Mouse (Mus musculus) G1E (cell line): ENCODE results near the gene Lamb2. TPM values are rescaled to one million over a fixed set of nuclear protein-coding genes. Genes with fewer than 3 reads are reported as not detected.

Source experiments
- ATAC-seq: 2 replicates; pipeline ENCODE4 v1.8.0; 2016; ENCODE audit warnings: mild to moderate bottlenecking; ENCODE audit not compliant: insufficient number of reproducible peaks, poor library complexity, low FRiP score, severe bottlenecking; ENCODE audit errors: extremely low read depth
- DNase-seq: peaks from one replicate; pipeline ENCODE4 v3.0.0; 2012; ENCODE audit warnings: low spot score
- H3K27me3 ChIP-seq: 2 replicates; pipeline ENCODE4 v1.6.1; 2012; ENCODE audit warnings: mild to moderate bottlenecking, low read length, inconsistent platforms; ENCODE audit not compliant: insufficient read depth
- H3K36me3 ChIP-seq: replicated peaks from 2 replicates; pipeline ENCODE3; 2012; ENCODE audit warnings: mild to moderate bottlenecking, inconsistent platforms
- H3K4me1 ChIP-seq: 2 replicates; pipeline ENCODE4 v1.6.1; 2012; ENCODE audit warnings: low read depth, low read length, inconsistent platforms, mixed read lengths; ENCODE audit not compliant: insufficient read depth
- H3K4me3 ChIP-seq: 2 replicates; pipeline ENCODE4 v1.5.1; 2012; ENCODE audit warnings: low read depth, mild to moderate bottlenecking, inconsistent platforms, low read length, moderate library complexity, mixed read lengths
- H3K9me3 ChIP-seq: replicated peaks from 2 replicates; pipeline ENCODE4 v1.6.1; 2012; ENCODE audit warnings: inconsistent platforms
- CTCF ChIP-seq: IDR thresholded peaks from 2 replicates; pipeline ENCODE4 v1.5.1; 2012; ENCODE audit warnings: low read depth, low read length, inconsistent platforms, mixed read lengths
- GATA1 ChIP-seq: IDR thresholded peaks from 2 replicates; pipeline ENCODE4 v1.6.1; 2012; ENCODE audit warnings: borderline replicate concordance, low read length, inconsistent platforms, mixed read lengths
- GATA2 ChIP-seq: IDR thresholded peaks from 2 replicates; pipeline ENCODE4 v1.6.1; 2012; ENCODE audit warnings: low read depth, low read length, inconsistent platforms, borderline replicate concordance
- POLR2AphosphoS5 ChIP-seq: IDR thresholded peaks from 2 replicates; pipeline ENCODE4 v1.6.1; 2012; ENCODE audit warnings: low read depth, low read length, inconsistent platforms; ENCODE audit not compliant: insufficient replicate concordance
- TAL1 ChIP-seq: conservative IDR thresholded peaks from 2 replicates; pipeline ENCODE4 v1.6.1; 2012; ENCODE audit warnings: low read depth, low read length, inconsistent platforms, mixed read lengths
- polyA plus RNA-seq: library from polyadenylated mRNA; stranded (reverse); fragments of >175 nt; gene quantifications from 2 replicates; pipeline ENCODE4 v1.2.3, GENCODE M21; 2012
- total RNA-seq, 2 experiments: library from RNA; stranded (forward) in 1 of 2; stranded (reverse) in 1 of 2; fragments of 200-1000 nt in 1 of 2; fragments of >200 nt in 1 of 2; fragmentation: Nextera tagmentation in 1 of 2; gene quantifications; 2 replicates each; pipeline ENCODE4 v1.2.3; 2014 to 2017

The Lamb2 gene
- total and polyA plus RNA-seq, 3 experiments = 0.07 to 0.15 (median 0.11) TPM

DNA sequence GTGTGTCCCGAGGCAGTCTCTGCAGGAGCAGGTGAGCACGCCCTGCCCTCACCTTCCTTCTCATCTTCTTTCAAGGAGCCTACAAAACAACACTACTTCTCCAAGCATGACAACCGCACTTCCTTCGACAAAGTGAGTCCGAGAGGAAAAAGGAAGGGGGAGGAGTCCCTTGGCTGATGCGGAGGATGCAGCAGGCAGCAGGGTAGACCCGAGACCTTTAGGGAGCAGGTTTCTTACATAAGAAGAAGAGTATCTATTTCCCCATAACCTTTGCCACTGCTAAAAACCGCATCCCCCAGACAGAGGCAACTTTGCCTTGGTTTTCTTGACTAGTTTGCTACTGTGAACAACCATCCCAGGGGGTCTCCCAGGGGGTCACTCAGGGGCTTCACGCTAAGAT, 34.4 kb upstream of the Lamb2 start:
- no peaks in the 10 kb centered on the region for H3K9me3 ChIP-seq
- peaks cover 4% of the 10 kb centered on the region; the same call in 1 of the 2 replicates for H3K27me3 ChIP-seq
- peaks cover 28% of the 10 kb centered on the region for H3K36me3 ChIP-seq
- peaks cover 18% of the 10 kb centered on the region for H3K4me1 ChIP-seq
- no peak for DNase-seq
- no peak for TF ChIP-seq GATA1
- TF ChIP-seq TAL1 = no peak
- ATAC-seq = no peak
- H3K4me3 ChIP-seq = no peak overlapping the region

- no peaks in the 10 kb centered on the region for H3K27me3 ChIP-seq
- no peaks in the 10 kb centered on the region for H3K9me3 ChIP-seq
- peaks cover 38% of the 10 kb centered on the region for H3K36me3 ChIP-seq
- TF ChIP-seq CTCF = no peak
- no peak for TF ChIP-seq GATA2
- no peak for TF ChIP-seq GATA1
- TF ChIP-seq TAL1 = no peak
- TF ChIP-seq POLR2AphosphoS5 = no peak
- H3K4me3 ChIP-seq = peak overlapping the region; percentile 76; the same call in 1 of the 2 replicates
- no peak for DNase-seq
- H3K4me1 ChIP-seq = peaks cover 48% of the 10 kb centered on the region
- no peak for ATAC-seq
Measured at GRCm38 (mm10) chr9:108449860-108450259, 29.7 kb upstream of the Lamb2 start.

GRCm38 (mm10) chr9:108450292-108451169, 29.0 kb upstream of the Lamb2 start:
- Histone ChIP-seq H3K27me3 (no peaks in the 10 kb centered on the region), H3K36me3 (peaks cover 38% of the 10 kb centered on the region), H3K9me3 (no peaks in the 10 kb centered on the region), H3K4me3 (peak overlapping the region; percentile 76), H3K4me1 (peaks cover 51% of the 10 kb centered on the region)
- DNase-seq (peak; percentile 52), ATAC-seq (no peak)
- TF ChIP-seq POLR2AphosphoS5 = no peak
- no peak for TF ChIP-seq GATA1
- TF ChIP-seq CTCF = no peak
- TF ChIP-seq TAL1 = no peak
- TF ChIP-seq GATA2 = no peak

- peaks cover 57% of the 10 kb centered on the region for H3K4me1 ChIP-seq
- H3K4me3 ChIP-seq = peak overlapping the region; percentile 76
- no peaks in the 10 kb centered on the region for H3K27me3 ChIP-seq
- no peaks in the 10 kb centered on the region for H3K9me3 ChIP-seq
- DNase-seq (peak; percentile 62), ATAC-seq (peak; percentile 46; the same call in 1 of the 2 replicates)
- peaks cover 38% of the 10 kb centered on the region for H3K36me3 ChIP-seq
- no peak for TF ChIP-seq POLR2AphosphoS5
- 0 out of 2 replicates have a peak, but pooled peaks have one; percentile 27 for TF ChIP-seq TAL1
Measured at GRCm38 (mm10) chr9:108451170-108451493, 28.4 kb upstream of the Lamb2 start.

GRCm38 (mm10) chr9:108451519-108452160, 27.9 kb upstream of the Lamb2 start:
- Histone ChIP-seq H3K27me3 (no peaks in the 10 kb centered on the region), H3K4me1 (peaks cover 62% of the 10 kb centered on the region), H3K4me3 (peak overlapping the region; percentile 76), H3K36me3 (peaks cover 38% of the 10 kb centered on the region), H3K9me3 (no peaks in the 10 kb centered on the region)
- ATAC-seq (no peak), DNase-seq (peak; percentile 41)
- no peak for TF ChIP-seq GATA2
- no peak for TF ChIP-seq POLR2AphosphoS5
- no peak for TF ChIP-seq GATA1
- no peak for TF ChIP-seq CTCF
- peak; percentile 12; the same call in 1 of the 2 replicates for TF ChIP-seq TAL1

DNA sequence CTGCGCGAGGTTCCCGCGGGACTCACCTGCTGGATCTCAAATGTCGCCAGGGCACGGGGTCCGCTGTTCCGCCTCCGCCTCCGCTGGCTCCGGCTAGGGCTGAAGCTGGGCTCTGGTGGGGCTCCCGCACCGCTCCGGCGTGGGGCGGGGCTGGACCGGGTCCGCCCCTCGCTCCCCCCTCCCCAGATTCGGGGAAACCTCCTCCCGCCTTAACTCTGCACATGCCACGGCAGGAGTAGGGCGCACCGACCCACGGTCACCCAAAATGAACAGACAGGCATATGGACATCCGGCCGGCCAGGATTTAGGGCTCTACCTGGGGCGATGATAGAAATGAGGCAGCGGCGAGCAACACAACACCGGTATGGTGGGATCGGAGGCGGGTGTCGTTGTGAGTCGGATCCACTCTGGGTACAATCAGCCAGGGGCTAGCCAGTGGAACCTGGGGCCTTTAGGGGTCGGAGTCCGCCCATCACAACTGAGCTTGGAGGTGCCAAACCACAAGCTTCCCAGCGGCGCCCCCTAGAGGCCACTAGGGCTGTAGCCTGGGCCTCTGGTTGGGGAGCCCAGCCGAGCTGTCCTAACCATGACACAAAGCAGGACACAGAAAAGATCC, 27.1 kb upstream of the Lamb2 start:
- DNase-seq = peak; percentile 82
- Histone ChIP-seq H3K4me1 (peaks cover 64% of the 10 kb centered on the region), H3K9me3 (no peaks in the 10 kb centered on the region), H3K36me3 (peaks cover 37% of the 10 kb centered on the region), H3K4me3 (peak overlapping the region; percentile 76), H3K27me3 (no peaks in the 10 kb centered on the region)
- ATAC-seq = peak; percentile 64
- no peak for TF ChIP-seq GATA2
- TF ChIP-seq TAL1 = no peak
- peak; percentile 88 for TF ChIP-seq CTCF
- no peak for TF ChIP-seq POLR2AphosphoS5
